Mouse (Mus musculus): Measurements from ENCODE around the gene Cd82. TPM values are rescaled to one million over a fixed set of nuclear protein-coding genes. Genes with fewer than 3 reads are reported as not detected.

Gene Cd82
- polyA plus RNA-seq, 1 experiment from 2014 or later = 17.4 TPM

- peak overlapping the region; percentile 71; the same call in 1 of the 2 replicates for H3K27ac ChIP-seq (ENCODE audit: low read depth, low read length)
- no peaks in the 10 kb centered on the region for H3K36me3 ChIP-seq (ENCODE audit: control insufficient read depth, insufficient read depth, low read length)
- no peak overlapping the region for H3K4me2 ChIP-seq (replicated peaks; ENCODE audit: low read depth, low read length)
- H3K9ac ChIP-seq (ENCODE audit: low read depth, low read length) = no peak overlapping the region
- H3K27me3 ChIP-seq (ENCODE audit: control insufficient read depth, insufficient read depth, low read length) = no peaks in the 10 kb centered on the region
- WGBS = 66% methylated on average over 2 of the region's 2 CpGs
- H3K4me3 ChIP-seq (ENCODE audit: low read length) = no peak overlapping the region
- H3K4me1 ChIP-seq (ENCODE audit: control insufficient read depth, insufficient read depth, low read length) = peaks cover 44% of the 10 kb centered on the region
- peak; percentile 20; the same call in 1 of the 2 replicates for ATAC-seq (ENCODE audit: low FRiP score, low TSS enrichment)
- no peaks in the 10 kb centered on the region for H3K9me3 ChIP-seq (ENCODE audit: control insufficient read depth, low read length)
These were observed 19.8 kb downstream of the Cd82 start for GRCm38 (mm10) chr2:93443106-93443505.

GRCm38 (mm10) chr2:93439812-93440559 is 23.0 kb downstream of the Cd82 start:
- Histone ChIP-seq H3K27ac (ENCODE audit: low read depth, low read length) (peak overlapping the region; percentile 83), H3K4me3 (ENCODE audit: low read length) (no peak overlapping the region), H3K4me2 (replicated peaks; ENCODE audit: low read depth, low read length) (no peak overlapping the region), H3K27me3 (ENCODE audit: control insufficient read depth, insufficient read depth, low read length) (0 out of 2 replicates have a peak, but pooled peaks cover 4% of the 10 kb centered on the region), H3K36me3 (ENCODE audit: control insufficient read depth, insufficient read depth, low read length) (no peaks in the 10 kb centered on the region), H3K9ac (ENCODE audit: low read depth, low read length) (0 out of 2 replicates have a peak overlapping the region, but pooled peaks have one; percentile 12), H3K4me1 (ENCODE audit: control insufficient read depth, insufficient read depth, low read length) (peaks cover 38% of the 10 kb centered on the region), H3K9me3 (ENCODE audit: control insufficient read depth, low read length) (no peaks in the 10 kb centered on the region)
- peak; percentile 44 for ATAC-seq (ENCODE audit: low FRiP score, low TSS enrichment)
- WGBS = 54% methylated on average over 12 of the region's 12 CpGs

DNA sequence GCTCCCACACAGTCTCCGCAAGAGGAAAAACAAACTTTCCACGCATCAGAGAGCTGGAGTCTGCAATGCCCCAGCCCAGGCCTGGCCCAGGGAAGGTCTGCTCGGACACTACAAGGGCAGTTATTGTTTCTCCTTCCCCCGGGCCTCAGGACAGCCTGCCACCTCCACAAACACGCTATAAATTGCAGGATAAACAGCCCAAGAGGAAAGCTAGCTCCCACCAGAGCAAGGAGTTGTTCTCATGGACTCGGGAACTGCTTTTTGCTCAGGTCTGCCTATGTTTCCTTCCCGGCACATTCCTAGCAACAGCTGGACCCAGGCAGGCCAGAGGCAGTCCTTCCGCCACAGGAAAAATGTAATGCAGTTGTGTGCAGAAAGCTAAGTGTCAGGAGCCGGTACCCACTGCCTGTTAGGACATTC is 23.6 kb downstream of the Cd82 start:
- peak; percentile 73 for ATAC-seq (ENCODE audit: low FRiP score, low TSS enrichment)
- Histone ChIP-seq H3K27ac (ENCODE audit: low read depth, low read length) (peak overlapping the region; percentile 83), H3K9ac (ENCODE audit: low read depth, low read length) (0 out of 2 replicates have a peak overlapping the region, but pooled peaks have one; percentile 12), H3K36me3 (ENCODE audit: control insufficient read depth, insufficient read depth, low read length) (no peaks in the 10 kb centered on the region), H3K9me3 (ENCODE audit: control insufficient read depth, low read length) (no peaks in the 10 kb centered on the region), H3K27me3 (ENCODE audit: control insufficient read depth, insufficient read depth, low read length) (0 out of 2 replicates have a peak, but pooled peaks cover 4% of the 10 kb centered on the region), H3K4me3 (ENCODE audit: low read length) (no peak overlapping the region), H3K4me2 (replicated peaks; ENCODE audit: low read depth, low read length) (no peak overlapping the region), H3K4me1 (ENCODE audit: control insufficient read depth, insufficient read depth, low read length) (peaks cover 37% of the 10 kb centered on the region)
- 12% methylated on average over 9 of the region's 9 CpGs for WGBS

DNA sequence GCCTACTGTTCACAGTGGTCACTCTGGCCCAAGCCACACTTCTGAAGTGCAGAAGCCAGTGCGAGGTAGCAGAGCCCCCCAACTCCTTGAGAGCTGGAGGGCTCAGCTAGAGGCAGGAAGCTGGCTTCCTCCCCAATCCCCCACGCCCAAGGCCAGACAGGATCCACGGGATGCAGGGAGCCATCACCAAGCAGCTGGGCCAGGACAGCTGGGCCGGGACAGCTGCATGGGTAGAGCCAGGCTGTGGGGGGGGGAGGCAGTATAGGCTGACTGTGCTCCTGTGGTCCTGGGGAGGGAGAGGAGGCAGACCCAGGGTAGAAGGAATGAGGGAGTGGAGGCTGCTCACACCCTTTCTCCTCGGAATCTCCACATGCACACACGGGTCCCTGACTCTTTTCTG is 24.6 kb downstream of the Cd82 start:
- Histone ChIP-seq H3K4me1 (ENCODE audit: control insufficient read depth, insufficient read depth, low read length) (peaks cover 28% of the 10 kb centered on the region), H3K9ac (ENCODE audit: low read depth, low read length) (no peak overlapping the region), H3K4me3 (ENCODE audit: low read length) (no peak overlapping the region), H3K27ac (ENCODE audit: low read depth, low read length) (no peak overlapping the region), H3K36me3 (ENCODE audit: control insufficient read depth, insufficient read depth, low read length) (no peaks in the 10 kb centered on the region), H3K9me3 (ENCODE audit: control insufficient read depth, low read length) (no peaks in the 10 kb centered on the region), H3K27me3 (ENCODE audit: control insufficient read depth, insufficient read depth, low read length) (0 out of 2 replicates have a peak, but pooled peaks cover 4% of the 10 kb centered on the region), H3K4me2 (replicated peaks; ENCODE audit: low read depth, low read length) (no peak overlapping the region)
- ATAC-seq (ENCODE audit: low FRiP score, low TSS enrichment) = no peak
- 58% methylated on average over 6 of the region's 6 CpGs for WGBS

GRCm38 (mm10) chr2:93435577-93435976 is 27.4 kb downstream of the Cd82 start:
- Histone ChIP-seq H3K9ac (ENCODE audit: low read depth, low read length) (no peak overlapping the region), H3K4me3 (ENCODE audit: low read length) (no peak overlapping the region), H3K9me3 (ENCODE audit: control insufficient read depth, low read length) (no peaks in the 10 kb centered on the region), H3K27me3 (ENCODE audit: control insufficient read depth, insufficient read depth, low read length) (0 out of 2 replicates have a peak, but pooled peaks cover 4% of the 10 kb centered on the region), H3K4me2 (replicated peaks; ENCODE audit: low read depth, low read length) (no peak overlapping the region), H3K4me1 (ENCODE audit: control insufficient read depth, insufficient read depth, low read length) (peaks cover 29% of the 10 kb centered on the region), H3K27ac (ENCODE audit: low read depth, low read length) (no peak overlapping the region), H3K36me3 (ENCODE audit: control insufficient read depth, insufficient read depth, low read length) (no peaks in the 10 kb centered on the region)
- ATAC-seq (ENCODE audit: low FRiP score, low TSS enrichment) = no peak
- WGBS = 82% methylated on average over 4 of the region's 4 CpGs

- H3K36me3 ChIP-seq (ENCODE audit: control insufficient read depth, insufficient read depth, low read length) = no peaks in the 10 kb centered on the region
- H3K9ac ChIP-seq (ENCODE audit: low read depth, low read length) = no peak overlapping the region
- H3K9me3 ChIP-seq (ENCODE audit: control insufficient read depth, low read length) = no peaks in the 10 kb centered on the region
- H3K4me1 ChIP-seq (ENCODE audit: control insufficient read depth, insufficient read depth, low read length) = peaks cover 24% of the 10 kb centered on the region
- H3K4me3 ChIP-seq (ENCODE audit: low read length) = no peak overlapping the region
- H3K27me3 ChIP-seq (ENCODE audit: control insufficient read depth, insufficient read depth, low read length) = 0 out of 2 replicates have a peak, but pooled peaks cover 4% of the 10 kb centered on the region
- H3K27ac ChIP-seq (ENCODE audit: low read depth, low read length) = no peak overlapping the region
- no peak for ATAC-seq (ENCODE audit: low FRiP score, low TSS enrichment)
- no peak overlapping the region for H3K4me2 ChIP-seq (replicated peaks; ENCODE audit: low read depth, low read length)
- 89% methylated on average over 3 of the region's 3 CpGs for WGBS
These were observed 28.0 kb downstream of the Cd82 start for GRCm38 (mm10) chr2:93434896-93435295.

GRCm38 (mm10) chr2:93433543-93433942 is 29.4 kb downstream of the Cd82 start:
- Histone ChIP-seq H3K9ac (ENCODE audit: low read depth, low read length) (no peak overlapping the region), H3K27me3 (ENCODE audit: control insufficient read depth, insufficient read depth, low read length) (0 out of 2 replicates have a peak, but pooled peaks cover 4% of the 10 kb centered on the region), H3K4me2 (replicated peaks; ENCODE audit: low read depth, low read length) (no peak overlapping the region), H3K9me3 (ENCODE audit: control insufficient read depth, low read length) (no peaks in the 10 kb centered on the region), H3K4me3 (ENCODE audit: low read length) (no peak overlapping the region), H3K4me1 (ENCODE audit: control insufficient read depth, insufficient read depth, low read length) (peaks cover 13% of the 10 kb centered on the region; the same call in 1 of the 2 replicates), H3K36me3 (ENCODE audit: control insufficient read depth, insufficient read depth, low read length) (no peaks in the 10 kb centered on the region), H3K27ac (ENCODE audit: low read depth, low read length) (no peak overlapping the region)
- no peak for ATAC-seq (ENCODE audit: low FRiP score, low TSS enrichment)
- 82% methylated on average over 5 of the region's 5 CpGs for WGBS

- 78% methylated on average over 6 of the region's 6 CpGs for WGBS
- H3K36me3 ChIP-seq (ENCODE audit: control insufficient read depth, insufficient read depth, low read length) = no peaks in the 10 kb centered on the region
- ATAC-seq (ENCODE audit: low FRiP score, low TSS enrichment) = no peak
- no peak overlapping the region for H3K27ac ChIP-seq (ENCODE audit: low read depth, low read length)
- H3K27me3 ChIP-seq (ENCODE audit: control insufficient read depth, insufficient read depth, low read length) = 0 out of 2 replicates have a peak, but pooled peaks cover 4% of the 10 kb centered on the region
- H3K9me3 ChIP-seq (ENCODE audit: control insufficient read depth, low read length) = no peaks in the 10 kb centered on the region
- no peak overlapping the region for H3K4me3 ChIP-seq (ENCODE audit: low read length)
- H3K9ac ChIP-seq (ENCODE audit: low read depth, low read length) = no peak overlapping the region
- H3K4me1 ChIP-seq (ENCODE audit: control insufficient read depth, insufficient read depth, low read length) = peaks cover 7% of the 10 kb centered on the region; the same call in 1 of the 2 replicates
- H3K4me2 ChIP-seq (replicated peaks; ENCODE audit: low read depth, low read length) = no peak overlapping the region
These were observed 30.1 kb downstream of the Cd82 start for GRCm38 (mm10) chr2:93432600-93433389.
